Mouse (Mus musculus): ENCODE data around the gene Rnf185. TPM values are rescaled to one million over a fixed set of nuclear protein-coding genes. Genes with fewer than 3 reads are reported as not detected.

Rnf185 gene
- polyA plus RNA-seq, 1 experiment from 2014 or later: 9.4 TPM

- no peak overlapping the region for H3K9ac ChIP-seq
- WGBS (ENCODE audit: insufficient replicate concordance): 57% methylated on average over 4 of the region's 4 CpGs
- no peak overlapping the region for H3K4me3 ChIP-seq
- H3K27me3 ChIP-seq (replicated peaks): no peaks in the 10 kb centered on the region
- no peaks in the 10 kb centered on the region for H3K36me3 ChIP-seq
- no peaks in the 10 kb centered on the region for H3K9me3 ChIP-seq (replicated peaks)
- peaks cover 10% of the 10 kb centered on the region; the same call in 1 of the 2 replicates for H3K4me1 ChIP-seq
- no peak overlapping the region for H3K27ac ChIP-seq
- H3K4me2 ChIP-seq: no peak overlapping the region
- ATAC-seq: no peak
Measured at GRCm38 (mm10) chr11:3442677-3443076, 9.5 kb downstream of the Rnf185 start.

DNA sequence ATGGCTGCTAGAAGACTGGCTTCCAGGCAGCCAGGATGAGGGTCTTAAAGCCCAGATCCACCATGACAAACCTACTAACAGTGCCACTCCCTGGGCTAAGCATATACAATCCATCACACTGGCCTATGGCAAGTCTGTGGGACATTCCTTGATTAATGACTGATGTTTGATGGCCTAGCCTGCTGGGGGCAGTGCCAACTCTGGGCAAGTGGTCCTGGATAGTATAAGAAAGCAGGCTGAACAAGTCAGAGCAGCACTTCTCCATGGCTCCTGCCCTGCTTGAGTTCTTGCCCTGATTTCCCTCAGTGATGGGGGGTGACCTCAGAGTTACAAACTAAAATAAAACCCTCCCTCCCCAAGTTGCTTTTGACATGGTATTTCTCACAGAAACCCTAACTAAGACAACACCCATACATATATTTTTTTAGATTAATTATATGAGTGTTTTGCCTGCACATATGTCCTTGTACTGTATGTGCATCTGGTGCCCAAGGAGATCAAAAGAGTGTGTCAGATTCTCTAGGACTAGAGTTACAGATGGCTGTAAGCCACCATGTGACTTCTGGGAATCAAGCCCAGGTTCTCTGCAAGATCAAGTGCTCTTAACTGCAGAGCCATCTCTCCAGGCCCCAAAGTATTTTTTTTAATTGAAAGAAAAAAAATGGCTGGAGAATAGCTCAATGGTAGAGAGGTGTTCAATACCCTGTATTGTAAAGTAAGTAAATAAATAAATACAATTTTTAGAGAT lies 10.3 kb downstream of the Rnf185 start:
- no peak overlapping the region for H3K27ac ChIP-seq
- H3K4me1 ChIP-seq: peaks cover 7% of the 10 kb centered on the region; the same call in 1 of the 2 replicates
- H3K27me3 ChIP-seq (replicated peaks): no peaks in the 10 kb centered on the region
- no peak overlapping the region for H3K4me3 ChIP-seq
- no peak overlapping the region for H3K4me2 ChIP-seq
- H3K36me3 ChIP-seq: no peaks in the 10 kb centered on the region
- no peak overlapping the region for H3K9ac ChIP-seq
- no peaks in the 10 kb centered on the region for H3K9me3 ChIP-seq (replicated peaks)
- ATAC-seq: no peak

DNA sequence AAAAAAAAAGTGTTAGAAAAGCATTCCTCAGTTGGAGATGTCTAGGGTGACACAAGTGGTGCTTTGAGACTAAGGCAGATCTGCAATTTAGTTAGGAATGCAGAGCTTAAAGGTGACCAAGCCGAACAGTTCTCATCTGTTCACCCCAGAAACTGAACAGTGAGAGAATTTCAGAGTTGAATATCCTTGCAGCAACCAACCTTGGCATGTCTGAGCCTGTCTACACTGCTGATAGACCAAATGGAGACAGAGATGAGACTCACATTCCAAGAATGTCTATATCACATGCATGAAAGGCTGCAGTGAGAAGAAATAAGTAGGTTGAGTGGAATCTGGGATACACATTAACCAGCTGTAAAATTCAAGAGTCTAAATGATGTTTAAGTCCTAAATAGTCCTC lies 14.5 kb downstream of the Rnf185 start:
- no peak overlapping the region for H3K4me3 ChIP-seq
- H3K36me3 ChIP-seq: no peaks in the 10 kb centered on the region
- H3K4me2 ChIP-seq: no peak overlapping the region
- 85% methylated on average over 1 of the region's 1 CpGs for WGBS (ENCODE audit: insufficient replicate concordance)
- no peaks in the 10 kb centered on the region for H3K9me3 ChIP-seq (replicated peaks)
- H3K9ac ChIP-seq: no peak overlapping the region
- no peaks in the 10 kb centered on the region for H3K4me1 ChIP-seq
- ATAC-seq: no peak
- H3K27me3 ChIP-seq (replicated peaks): no peaks in the 10 kb centered on the region
- no peak overlapping the region for H3K27ac ChIP-seq

DNA sequence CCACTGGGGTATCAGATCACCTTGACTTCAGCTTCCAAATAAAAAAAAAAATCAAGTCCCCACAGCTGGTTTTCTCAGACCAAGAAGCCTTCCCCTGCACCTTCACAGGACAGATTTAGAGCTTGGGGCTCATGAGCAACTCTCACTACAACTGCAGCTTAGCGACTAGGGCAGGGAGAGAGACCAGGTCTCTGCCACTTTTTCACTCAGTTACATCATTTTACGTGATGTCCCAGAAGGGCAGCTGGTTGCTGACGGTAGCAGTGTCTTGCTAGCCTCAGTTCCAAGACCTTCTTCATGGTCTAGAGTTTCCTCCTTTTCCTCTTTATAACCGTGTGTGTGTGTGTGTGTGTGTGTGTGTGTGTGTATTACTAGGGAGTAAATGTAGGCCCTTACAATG lies 18.4 kb downstream of the Rnf185 start:
- WGBS (ENCODE audit: insufficient replicate concordance): 70% methylated on average over 4 of the region's 4 CpGs
- Histone ChIP-seq H3K9ac (no peak overlapping the region), H3K27ac (no peak overlapping the region), H3K4me1 (no peaks in the 10 kb centered on the region), H3K36me3 (no peaks in the 10 kb centered on the region), H3K4me3 (no peak overlapping the region), H3K4me2 (no peak overlapping the region), H3K27me3 (replicated peaks) (no peaks in the 10 kb centered on the region), H3K9me3 (replicated peaks) (no peaks in the 10 kb centered on the region)
- no peak for ATAC-seq

DNA sequence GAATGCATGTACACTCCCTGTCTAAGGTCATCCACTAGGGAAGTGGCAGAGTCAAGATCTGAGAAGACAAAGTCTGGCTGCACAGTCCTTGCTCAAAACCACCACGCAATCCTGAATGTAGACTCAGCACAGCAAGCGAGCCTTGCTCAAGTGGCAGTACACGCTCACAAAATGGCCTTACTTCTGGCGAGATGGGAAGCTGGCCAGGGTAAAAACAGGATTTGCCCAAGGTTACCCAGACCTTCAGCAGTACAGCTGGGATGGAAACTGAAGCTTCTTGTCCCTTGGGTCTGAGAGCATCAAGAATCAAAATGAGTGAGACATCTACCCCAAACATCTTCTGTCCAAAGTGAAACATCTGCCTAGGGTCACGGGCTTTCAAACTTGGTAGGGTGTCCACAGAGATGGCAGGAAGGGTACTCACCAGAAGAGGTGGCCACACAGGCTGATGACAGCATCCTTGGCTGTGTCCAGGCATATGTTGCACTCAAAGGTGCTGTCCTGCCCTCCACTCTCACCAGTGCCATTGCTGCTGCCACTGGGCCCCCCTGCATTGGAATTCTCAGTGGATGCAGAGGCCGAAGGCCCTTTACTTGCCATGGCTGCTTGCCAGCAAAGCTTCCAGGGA lies 20.1 kb downstream of the Rnf185 start:
- ATAC-seq: no peak
- no peak overlapping the region for H3K9ac ChIP-seq
- 0 out of 2 replicates have a peak, but pooled peaks cover 2% of the 10 kb centered on the region for H3K36me3 ChIP-seq
- H3K4me2 ChIP-seq: no peak overlapping the region
- WGBS (ENCODE audit: insufficient replicate concordance): 71% methylated on average over 6 of the region's 6 CpGs
- H3K9me3 ChIP-seq (replicated peaks): no peaks in the 10 kb centered on the region
- no peaks in the 10 kb centered on the region for H3K27me3 ChIP-seq (replicated peaks)
- H3K4me3 ChIP-seq: no peak overlapping the region
- no peak overlapping the region for H3K27ac ChIP-seq
- no peaks in the 10 kb centered on the region for H3K4me1 ChIP-seq

- no peak for ATAC-seq
- Histone ChIP-seq H3K27ac (no peak overlapping the region), H3K9ac (no peak overlapping the region), H3K4me1 (no peaks in the 10 kb centered on the region), H3K36me3 (0 out of 2 replicates have a peak, but pooled peaks cover 2% of the 10 kb centered on the region), H3K9me3 (replicated peaks) (no peaks in the 10 kb centered on the region), H3K4me3 (no peak overlapping the region), H3K4me2 (no peak overlapping the region), H3K27me3 (replicated peaks) (no peaks in the 10 kb centered on the region)
- 70% methylated on average over 3 of the region's 3 CpGs for WGBS (ENCODE audit: insufficient replicate concordance)
Measured at GRCm38 (mm10) chr11:3431515-3431914, 20.6 kb downstream of the Rnf185 start.

DNA sequence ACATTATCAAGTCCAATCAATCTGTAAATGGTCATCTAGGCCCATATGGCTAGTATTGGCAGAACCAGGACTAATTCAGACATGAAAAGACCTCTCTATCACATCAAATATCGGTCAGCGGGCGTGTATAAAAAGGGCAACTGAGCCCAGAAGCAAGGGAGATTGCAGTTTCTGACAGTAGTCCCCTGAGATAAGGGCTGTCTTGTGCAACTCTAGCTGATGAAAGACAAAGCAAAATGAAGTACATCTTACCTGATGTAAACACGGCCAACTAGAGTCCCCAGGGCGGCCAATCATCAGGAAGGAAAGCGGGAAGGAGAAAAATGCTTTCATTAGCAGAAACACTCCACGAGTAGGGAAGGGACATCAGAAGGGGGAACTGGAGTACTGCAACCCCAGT lies 23.5 kb downstream of the Rnf185 start:
- H3K4me3 ChIP-seq: no peak overlapping the region
- H3K36me3 ChIP-seq: peaks cover 22% of the 10 kb centered on the region
- no peak overlapping the region for H3K4me2 ChIP-seq
- WGBS (ENCODE audit: insufficient replicate concordance): 77% methylated on average over 7 of the region's 7 CpGs
- no peaks in the 10 kb centered on the region for H3K27me3 ChIP-seq (replicated peaks)
- H3K4me1 ChIP-seq: no peaks in the 10 kb centered on the region
- ATAC-seq: no peak
- no peak overlapping the region for H3K9ac ChIP-seq
- peaks cover 5% of the 10 kb centered on the region; the same call in 1 of the 2 replicates for H3K9me3 ChIP-seq (replicated peaks)
- H3K27ac ChIP-seq: no peak overlapping the region

DNA sequence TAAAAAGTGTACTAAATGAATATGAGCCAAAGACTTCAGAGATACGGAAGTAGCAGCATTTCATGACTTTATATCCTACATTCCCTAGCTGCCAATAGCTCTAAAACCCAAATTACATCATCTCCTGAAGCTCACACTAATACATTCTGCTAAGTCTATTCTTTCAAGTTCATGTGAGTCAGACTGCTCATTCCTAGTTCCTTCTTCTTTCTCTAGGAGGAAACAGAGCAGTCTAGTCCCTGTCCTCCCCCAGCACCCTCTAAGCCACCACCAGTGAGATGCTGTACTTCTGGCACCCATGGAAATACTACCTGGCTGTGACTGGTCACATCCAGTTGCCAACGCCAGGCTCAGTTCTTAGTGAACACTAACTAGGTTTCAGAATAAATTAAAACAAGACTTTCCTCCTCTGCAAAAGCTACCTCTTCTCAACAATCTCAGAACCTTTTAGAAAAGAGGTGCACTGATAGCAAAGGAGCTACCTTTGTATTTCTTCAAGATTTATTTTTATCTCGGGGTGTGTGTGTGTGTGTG lies 24.4 kb downstream of the Rnf185 start:
- no peak overlapping the region for H3K4me2 ChIP-seq
- no peak overlapping the region for H3K9ac ChIP-seq
- H3K9me3 ChIP-seq (replicated peaks): peaks cover 5% of the 10 kb centered on the region; the same call in 1 of the 2 replicates
- H3K36me3 ChIP-seq: peaks cover 26% of the 10 kb centered on the region
- H3K27ac ChIP-seq: no peak overlapping the region
- 68% methylated on average over 3 of the region's 3 CpGs for WGBS (ENCODE audit: insufficient replicate concordance)
- H3K4me1 ChIP-seq: no peaks in the 10 kb centered on the region
- H3K27me3 ChIP-seq (replicated peaks): no peaks in the 10 kb centered on the region
- no peak for ATAC-seq
- no peak overlapping the region for H3K4me3 ChIP-seq

- Histone ChIP-seq H3K4me3 (no peak overlapping the region), H3K9ac (no peak overlapping the region), H3K9me3 (replicated peaks) (peaks cover 5% of the 10 kb centered on the region; the same call in 1 of the 2 replicates), H3K27ac (no peak overlapping the region), H3K27me3 (replicated peaks) (no peaks in the 10 kb centered on the region), H3K4me1 (0 out of 2 replicates have a peak, but pooled peaks cover 4% of the 10 kb centered on the region), H3K36me3 (peaks cover 35% of the 10 kb centered on the region), H3K4me2 (no peak overlapping the region)
- 70% methylated on average over 4 of the region's 4 CpGs for WGBS (ENCODE audit: insufficient replicate concordance)
- no peak for ATAC-seq
Measured at GRCm38 (mm10) chr11:3422242-3422641, 29.9 kb downstream of the Rnf185 start.

DNA sequence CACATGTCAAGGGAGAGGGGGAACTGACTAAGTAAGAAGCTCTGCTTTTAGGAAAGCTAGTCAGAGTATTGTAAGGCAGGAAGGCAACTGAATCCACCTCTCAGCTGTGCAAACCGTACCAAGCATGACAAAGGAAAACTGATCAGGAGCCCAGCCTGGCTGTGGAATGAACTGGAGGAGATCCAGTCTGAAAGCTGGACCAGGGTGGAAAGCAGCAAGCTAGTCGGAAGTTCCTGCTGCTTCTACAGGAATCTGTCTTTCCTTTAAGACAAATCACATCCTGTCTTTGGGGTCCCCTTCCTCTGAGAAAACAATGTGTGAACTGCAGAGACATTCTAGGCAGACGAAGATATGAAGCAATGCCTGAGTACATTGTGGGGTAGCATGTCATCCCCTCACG lies 33.4 kb downstream of the Rnf185 start:
- H3K27me3 ChIP-seq (replicated peaks): no peaks in the 10 kb centered on the region
- H3K4me2 ChIP-seq: no peak overlapping the region
- 59% methylated on average over 4 of the region's 4 CpGs for WGBS (ENCODE audit: insufficient replicate concordance)
- H3K9me3 ChIP-seq (replicated peaks): peaks cover under 1% of the 10 kb centered on the region; the same call in 1 of the 2 replicates
- no peak overlapping the region for H3K9ac ChIP-seq
- H3K36me3 ChIP-seq: peaks cover 35% of the 10 kb centered on the region
- H3K27ac ChIP-seq: peak overlapping the region; percentile 34; the same call in 1 of the 2 replicates
- no peak overlapping the region for H3K4me3 ChIP-seq
- ATAC-seq: no peak
- H3K4me1 ChIP-seq: 0 out of 2 replicates have a peak, but pooled peaks cover 4% of the 10 kb centered on the region

GRCm38 (mm10) chr11:3417795-3418194 lies 34.4 kb downstream of the Rnf185 start:
- WGBS (ENCODE audit: insufficient replicate concordance): 54% methylated on average over 6 of the region's 6 CpGs
- Histone ChIP-seq H3K9ac (no peak overlapping the region), H3K9me3 (replicated peaks) (no peaks in the 10 kb centered on the region), H3K27ac (no peak overlapping the region), H3K27me3 (replicated peaks) (no peaks in the 10 kb centered on the region), H3K36me3 (peaks cover 30% of the 10 kb centered on the region), H3K4me1 (0 out of 2 replicates have a peak, but pooled peaks cover 4% of the 10 kb centered on the region), H3K4me3 (no peak overlapping the region), H3K4me2 (no peak overlapping the region)
- ATAC-seq: no peak

DNA sequence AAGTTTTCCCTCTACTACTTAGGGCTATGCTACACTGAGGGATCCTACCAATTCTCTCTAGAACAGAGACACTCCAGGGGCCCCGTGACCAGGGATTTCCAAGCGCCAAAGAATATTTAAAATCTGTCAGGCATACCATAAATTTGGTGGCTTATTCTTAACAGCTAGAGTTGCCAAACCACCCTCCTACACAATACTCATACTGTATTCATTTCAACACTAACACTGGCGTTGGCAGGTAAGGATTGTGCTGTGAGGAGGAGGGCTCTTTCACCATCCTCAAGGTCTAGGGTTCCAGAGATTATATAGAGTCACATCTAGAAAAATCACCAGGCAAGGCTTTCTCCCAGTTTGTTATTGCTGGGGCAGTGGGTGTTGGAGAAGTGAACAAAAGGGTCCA lies 35.8 kb downstream of the Rnf185 start:
- no peak for ATAC-seq
- H3K9me3 ChIP-seq (replicated peaks): no peaks in the 10 kb centered on the region
- H3K4me2 ChIP-seq: no peak overlapping the region
- no peak overlapping the region for H3K4me3 ChIP-seq
- H3K9ac ChIP-seq: no peak overlapping the region
- H3K36me3 ChIP-seq: peaks cover 30% of the 10 kb centered on the region
- H3K4me1 ChIP-seq: 0 out of 2 replicates have a peak, but pooled peaks cover 4% of the 10 kb centered on the region
- H3K27me3 ChIP-seq (replicated peaks): no peaks in the 10 kb centered on the region
- WGBS (ENCODE audit: insufficient replicate concordance): 76% methylated on average over 3 of the region's 3 CpGs
- H3K27ac ChIP-seq: no peak overlapping the region
